Mouse (Mus musculus): ENCODE data around the gene Epyc. TPM values are rescaled to one million over a fixed set of nuclear protein-coding genes. Genes with fewer than 3 reads are reported as not detected.

Epyc gene
- polyA plus RNA-seq (2015; fragmentation: Nextera tagmentation; extraction: Ambion mirVana), result 0.21 and 0.37 TPM in 2 replicates

DNA sequence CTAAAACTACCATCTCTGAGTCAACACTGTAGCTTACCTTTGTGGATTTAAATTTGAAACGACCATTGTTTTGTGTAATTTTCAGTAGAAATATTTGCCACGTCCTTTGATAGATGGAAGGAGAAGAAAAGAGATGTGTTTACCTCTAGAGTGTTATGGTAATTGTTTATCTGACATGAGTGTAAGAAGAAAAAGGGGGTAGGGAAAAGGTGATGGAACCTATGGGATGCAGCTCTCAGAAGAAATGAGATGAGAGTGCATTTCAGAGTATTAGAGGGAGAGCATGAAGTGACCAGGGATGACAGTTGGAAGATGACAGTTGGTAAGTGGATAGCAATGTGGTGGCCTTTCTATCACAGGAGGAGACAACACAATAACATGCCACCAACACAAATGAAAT is at the start of gene Epyc:
TSS of gene Epyc (plus strand) at position 301 of the 400 bp plus-strand sequence.
- H3K27me3 ChIP-seq (replicated peaks; ENCODE audit: control insufficient read depth, insufficient read depth, low read length), result no peaks in the 10 kb centered on the region
- no peak within 1 kb of the TSS for H3K4me2 ChIP-seq (replicated peaks; ENCODE audit: low read depth)
- no peaks in the 10 kb centered on the region for H3K36me3 ChIP-seq (ENCODE audit: control insufficient read depth, insufficient read depth)
- no peaks in the 10 kb centered on the region for H3K9me3 ChIP-seq (ENCODE audit: control insufficient read depth)
- 73% methylated on average over 2 of the region's 2 CpGs for WGBS
- TF ChIP-seq CTCF (IDR thresholded peaks at IDR 0.05; ENCODE audit: low read depth), result no peak
- no peak for ATAC-seq
- H3K4me1 ChIP-seq (replicated peaks; ENCODE audit: control insufficient read depth, insufficient read depth, low read length), result no peaks in the 10 kb centered on the region
- no peak within 1 kb of the TSS for H3K27ac ChIP-seq (ENCODE audit: low read depth, low read length)
- H3K4me3 ChIP-seq (ENCODE audit: low read depth, low read length), result no peak within 1 kb of the TSS
- H3K9ac ChIP-seq (ENCODE audit: low read depth, low read length), result no peak within 1 kb of the TSS

DNA sequence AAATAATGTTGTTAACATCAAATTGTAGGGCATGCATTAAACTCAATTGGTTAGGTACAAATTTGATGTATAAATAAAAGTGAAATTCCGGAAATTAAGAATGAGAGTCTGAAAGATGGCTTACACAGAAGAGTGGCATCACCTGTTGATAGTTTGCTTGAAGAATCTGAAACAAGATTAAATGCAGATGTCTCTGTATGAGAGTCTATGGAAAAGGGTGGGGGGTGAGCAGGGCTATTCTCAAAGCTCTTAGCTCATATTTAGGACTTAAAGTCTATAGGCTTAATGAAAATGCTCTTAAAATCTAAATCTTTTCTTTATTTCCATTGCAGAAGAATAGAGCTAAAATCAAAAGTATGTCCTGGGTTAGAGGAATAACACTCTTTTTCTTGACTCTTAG is 48.2 kb upstream of the Epyc start:
- H3K27ac ChIP-seq (ENCODE audit: low read depth, low read length), result no peak overlapping the region
- no peak for TF ChIP-seq CTCF (IDR thresholded peaks at IDR 0.05; ENCODE audit: low read depth)
- H3K4me2 ChIP-seq (replicated peaks; ENCODE audit: low read depth), result no peak overlapping the region
- H3K9me3 ChIP-seq (ENCODE audit: control insufficient read depth), result no peaks in the 10 kb centered on the region
- H3K4me3 ChIP-seq (ENCODE audit: low read depth, low read length), result no peak overlapping the region
- 84% methylated on average over 1 of the region's 1 CpGs for WGBS
- no peak for ATAC-seq
- H3K36me3 ChIP-seq (ENCODE audit: control insufficient read depth, insufficient read depth), result no peaks in the 10 kb centered on the region
- H3K4me1 ChIP-seq (replicated peaks; ENCODE audit: control insufficient read depth, insufficient read depth, low read length), result no peaks in the 10 kb centered on the region
- H3K27me3 ChIP-seq (replicated peaks; ENCODE audit: control insufficient read depth, insufficient read depth, low read length), result no peaks in the 10 kb centered on the region
- H3K9ac ChIP-seq (ENCODE audit: low read depth, low read length), result no peak overlapping the region

DNA sequence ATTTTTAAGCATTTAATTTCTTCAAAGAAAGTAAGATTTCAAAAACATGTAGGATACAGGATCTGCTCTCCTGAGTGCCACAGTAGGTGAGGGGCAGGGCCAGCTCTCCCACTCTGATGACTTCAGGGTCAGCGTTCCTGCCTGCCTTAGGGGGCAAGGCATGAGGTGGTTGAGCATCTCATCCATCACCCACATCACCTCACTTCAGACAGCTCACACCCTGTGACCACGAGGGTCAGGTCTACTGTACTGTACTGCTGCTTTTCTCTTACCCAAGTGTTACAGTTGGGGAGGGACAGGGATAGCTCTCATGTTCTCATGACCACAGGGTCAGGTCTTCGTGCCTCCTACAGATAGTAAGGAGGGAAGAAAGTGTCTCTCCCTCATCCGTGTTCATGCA is 42.1 kb upstream of the Epyc start:
- Histone ChIP-seq H3K4me3 (ENCODE audit: low read depth, low read length) (no peak overlapping the region), H3K9ac (ENCODE audit: low read depth, low read length) (no peak overlapping the region), H3K4me2 (replicated peaks; ENCODE audit: low read depth) (no peak overlapping the region), H3K36me3 (ENCODE audit: control insufficient read depth, insufficient read depth) (no peaks in the 10 kb centered on the region), H3K4me1 (replicated peaks; ENCODE audit: control insufficient read depth, insufficient read depth, low read length) (no peaks in the 10 kb centered on the region), H3K27me3 (replicated peaks; ENCODE audit: control insufficient read depth, insufficient read depth, low read length) (no peaks in the 10 kb centered on the region), H3K9me3 (ENCODE audit: control insufficient read depth) (no peaks in the 10 kb centered on the region), H3K27ac (ENCODE audit: low read depth, low read length) (no peak overlapping the region)
- no peak for ATAC-seq
- TF ChIP-seq CTCF (IDR thresholded peaks at IDR 0.05; ENCODE audit: low read depth), result no peak
- 61% methylated on average over 4 of the region's 4 CpGs for WGBS

DNA sequence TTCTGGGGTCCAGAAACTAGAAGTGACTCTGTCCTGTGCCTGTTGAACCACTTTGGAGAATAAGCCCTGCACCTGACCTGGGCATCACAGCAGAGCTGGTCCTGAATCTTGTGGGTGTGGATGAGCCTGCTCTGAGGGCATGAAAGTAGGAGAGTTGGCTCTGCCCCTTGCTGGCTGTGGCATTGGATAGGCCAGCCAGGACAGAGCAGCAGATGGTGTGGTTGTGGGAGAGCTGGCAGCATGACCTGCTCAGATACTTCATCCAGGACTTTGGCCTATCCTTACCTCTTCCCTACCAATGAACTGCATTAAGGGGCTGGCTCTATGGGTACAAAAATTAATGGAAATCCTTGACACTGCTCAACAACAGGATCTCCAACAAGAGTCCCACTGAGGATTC is 40.6 kb upstream of the Epyc start:
- Histone ChIP-seq H3K4me1 (replicated peaks; ENCODE audit: control insufficient read depth, insufficient read depth, low read length) (no peaks in the 10 kb centered on the region), H3K27ac (ENCODE audit: low read depth, low read length) (no peak overlapping the region), H3K36me3 (ENCODE audit: control insufficient read depth, insufficient read depth) (no peaks in the 10 kb centered on the region), H3K27me3 (replicated peaks; ENCODE audit: control insufficient read depth, insufficient read depth, low read length) (no peaks in the 10 kb centered on the region), H3K4me2 (replicated peaks; ENCODE audit: low read depth) (no peak overlapping the region), H3K9me3 (ENCODE audit: control insufficient read depth) (no peaks in the 10 kb centered on the region), H3K4me3 (ENCODE audit: low read depth, low read length) (no peak overlapping the region), H3K9ac (ENCODE audit: low read depth, low read length) (no peak overlapping the region)
- ATAC-seq, result no peak
- no peak for TF ChIP-seq CTCF (IDR thresholded peaks at IDR 0.05; ENCODE audit: low read depth)

DNA sequence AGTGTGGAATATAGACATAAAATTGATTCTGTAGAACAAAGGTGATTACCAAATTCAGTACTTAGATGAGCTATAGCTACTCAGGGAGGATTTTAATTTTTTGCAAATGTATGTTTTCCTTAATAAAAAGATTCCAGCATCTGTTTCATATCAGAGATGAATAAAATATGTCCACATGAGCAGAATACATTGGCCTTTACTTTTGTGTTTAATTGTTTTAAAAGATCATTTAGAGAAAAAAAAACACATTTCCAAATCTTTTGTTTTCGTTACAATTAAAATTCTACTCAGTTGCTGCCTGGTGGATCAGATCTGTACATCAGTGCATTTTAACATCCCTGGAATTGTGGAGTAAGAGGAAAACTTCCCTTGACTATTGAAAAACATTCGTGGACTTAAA is 37.3 kb upstream of the Epyc start, which contains the start of gene Kera:
TSS of gene Kera (plus strand) at position 301 of the 400 bp plus-strand sequence.
- H3K4me3 ChIP-seq (ENCODE audit: low read depth, low read length), result no peak within 1 kb of the TSS
- H3K4me2 ChIP-seq (replicated peaks; ENCODE audit: low read depth), result no peak within 1 kb of the TSS
- H3K4me1 ChIP-seq (replicated peaks; ENCODE audit: control insufficient read depth, insufficient read depth, low read length), result no peaks in the 10 kb centered on the region
- no peak for ATAC-seq
- WGBS, result 76% methylated on average over 2 of the region's 2 CpGs
- H3K9ac ChIP-seq (ENCODE audit: low read depth, low read length), result no peak within 1 kb of the TSS
- no peaks in the 10 kb centered on the region for H3K27me3 ChIP-seq (replicated peaks; ENCODE audit: control insufficient read depth, insufficient read depth, low read length)
- no peak within 1 kb of the TSS for H3K27ac ChIP-seq (ENCODE audit: low read depth, low read length)
- no peaks in the 10 kb centered on the region for H3K36me3 ChIP-seq (ENCODE audit: control insufficient read depth, insufficient read depth)
- TF ChIP-seq CTCF (IDR thresholded peaks at IDR 0.05; ENCODE audit: low read depth), result no peak
- no peaks in the 10 kb centered on the region for H3K9me3 ChIP-seq (ENCODE audit: control insufficient read depth)

DNA sequence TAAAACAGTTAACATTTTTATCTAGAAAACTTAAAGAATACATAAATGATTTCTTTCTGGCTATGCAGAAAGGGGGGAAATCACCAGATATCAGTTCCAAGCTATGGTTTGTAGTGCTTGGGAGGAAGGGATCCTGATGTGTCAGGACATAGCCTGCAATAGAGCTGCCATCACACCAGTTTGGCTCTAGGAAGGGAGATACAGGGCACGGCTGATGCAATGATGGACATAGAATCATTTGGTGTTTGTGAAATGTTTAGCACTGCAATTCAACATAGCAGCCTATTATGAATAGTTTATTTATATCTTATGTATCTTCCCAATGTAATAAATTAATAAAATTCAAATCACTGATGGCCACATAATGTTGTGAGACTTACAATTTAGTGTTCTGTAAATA is 21.5 kb upstream of the Epyc start:
- Histone ChIP-seq H3K4me1 (replicated peaks; ENCODE audit: control insufficient read depth, insufficient read depth, low read length) (no peaks in the 10 kb centered on the region), H3K36me3 (ENCODE audit: control insufficient read depth, insufficient read depth) (no peaks in the 10 kb centered on the region), H3K4me3 (ENCODE audit: low read depth, low read length) (no peak overlapping the region), H3K9me3 (ENCODE audit: control insufficient read depth) (no peaks in the 10 kb centered on the region), H3K27me3 (replicated peaks; ENCODE audit: control insufficient read depth, insufficient read depth, low read length) (no peaks in the 10 kb centered on the region), H3K4me2 (replicated peaks; ENCODE audit: low read depth) (no peak overlapping the region), H3K9ac (ENCODE audit: low read depth, low read length) (no peak overlapping the region), H3K27ac (ENCODE audit: low read depth, low read length) (no peak overlapping the region)
- no peak for TF ChIP-seq CTCF (IDR thresholded peaks at IDR 0.05; ENCODE audit: low read depth)
- ATAC-seq, result no peak
- WGBS, result 77% methylated on average over 1 of the region's 1 CpGs

DNA sequence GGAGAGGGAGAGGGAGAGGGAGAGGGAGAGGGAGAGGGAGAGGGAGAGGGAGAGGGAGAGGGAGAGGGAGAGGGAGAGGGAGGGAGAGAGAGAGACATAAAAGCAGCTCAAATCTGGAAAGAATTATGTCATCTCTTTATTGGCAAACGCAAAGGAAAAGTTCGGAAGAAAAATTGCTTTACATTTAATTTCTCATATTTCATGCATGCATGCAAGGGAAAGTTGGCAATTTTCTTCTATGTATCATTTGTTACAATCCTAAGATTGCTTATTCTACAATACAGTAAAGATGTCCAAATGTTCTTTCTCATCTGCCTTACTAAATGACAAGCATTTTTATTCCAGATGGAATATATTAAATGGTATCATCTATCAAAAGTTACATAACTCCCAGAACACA is 19.5 kb upstream of the Epyc start:
- Histone ChIP-seq H3K9ac (ENCODE audit: low read depth, low read length) (no peak overlapping the region), H3K9me3 (ENCODE audit: control insufficient read depth) (no peaks in the 10 kb centered on the region), H3K4me2 (replicated peaks; ENCODE audit: low read depth) (no peak overlapping the region), H3K27me3 (replicated peaks; ENCODE audit: control insufficient read depth, insufficient read depth, low read length) (no peaks in the 10 kb centered on the region), H3K27ac (ENCODE audit: low read depth, low read length) (no peak overlapping the region), H3K4me1 (replicated peaks; ENCODE audit: control insufficient read depth, insufficient read depth, low read length) (no peaks in the 10 kb centered on the region), H3K36me3 (ENCODE audit: control insufficient read depth, insufficient read depth) (no peaks in the 10 kb centered on the region), H3K4me3 (ENCODE audit: low read depth, low read length) (no peak overlapping the region)
- ATAC-seq, result no peak
- 58% methylated on average over 2 of the region's 2 CpGs for WGBS
- TF ChIP-seq CTCF (IDR thresholded peaks at IDR 0.05; ENCODE audit: low read depth), result no peak

All from intestine, postnatal 0 days (tissue).